Mouse (Mus musculus) ES-Bruce4 (cell line): ENCODE results near the gene Cyth3.

Experiments used
- CTCF ChIP-seq: IDR thresholded peaks from one replicate; pipeline ENCODE4 v1.8.1; 2011; ENCODE audit warnings: low read depth, low read length
- EP300 ChIP-seq: IDR thresholded peaks from 2 replicates; pipeline ENCODE4 v1.6.1; 2011; ENCODE audit warnings: low read depth, low read length; ENCODE audit not compliant: insufficient read depth
- POLR2A ChIP-seq: IDR thresholded peaks from one replicate; pipeline ENCODE4 v1.8.1; 2011; ENCODE audit warnings: low read length; ENCODE audit not compliant: insufficient read depth

- TF ChIP-seq POLR2A (no peak), CTCF (no peak), EP300 (no peak)
These were observed 31.2 kb downstream of the Cyth3 start for GRCm38 (mm10) chr5:143653497-143653896.
